Mouse (Mus musculus) neural tube, embryonic 11.5 days (tissue): ENCODE measurements around the gene Crtac1. TPM values are rescaled to one million over a fixed set of nuclear protein-coding genes. Genes with fewer than 3 reads are reported as not detected.

Experiments
- ATAC-seq: fragments of 200-750 bp; cut with Nextera tagmentation; 2 replicates; pipeline ENCODE4 v1.8.0; 2017; ENCODE audit warnings: moderate number of reproducible peaks, mild to moderate bottlenecking, moderate TSS enrichment, moderate library complexity; ENCODE audit not compliant: insufficient read depth, low FRiP score, low TSS enrichment
- DNase-seq: peaks from one replicate; pipeline ENCODE4 v3.0.0-alpha.2; 2015; ENCODE audit warnings: low spot score
- H3K27ac ChIP-seq: fragments of 300-500 bp; sonication (generic); 2 replicates; pipeline ENCODE4 v1.5.1; 2014; ENCODE audit warnings: low read depth, mild to moderate bottlenecking, low read length
- H3K27me3 ChIP-seq: fragments of 300-500 bp; sonication (generic); 2 replicates; pipeline ENCODE4 v1.6.1; 2014; ENCODE audit warnings: mild to moderate bottlenecking, low read length, mixed read lengths; ENCODE audit not compliant: control insufficient read depth, insufficient read depth
- H3K36me3 ChIP-seq: fragments of 300-500 bp; sonication (generic); 2 replicates; pipeline ENCODE4 v1.6.1; 2014; ENCODE audit warnings: mild to moderate bottlenecking, low read length, moderate library complexity, mixed read lengths; ENCODE audit not compliant: control insufficient read depth, insufficient read depth
- H3K4me1 ChIP-seq: fragments of 300-500 bp; sonication (generic); 2 replicates; pipeline ENCODE4 v1.6.1; 2014; ENCODE audit warnings: low read length, mixed read lengths; ENCODE audit not compliant: control insufficient read depth, insufficient read depth
- H3K4me2 ChIP-seq: fragments of 300-500 bp; sonication (generic); 2 replicates; pipeline ENCODE4 v1.6.1; 2014; ENCODE audit warnings: low read depth, mild to moderate bottlenecking, moderate library complexity
- H3K4me3 ChIP-seq: fragments of 300-500 bp; sonication (generic); 2 replicates; pipeline ENCODE4 v1.5.1; 2014; ENCODE audit warnings: low read depth, low read length
- H3K9ac ChIP-seq: fragments of 300-500 bp; sonication (generic); 2 replicates; pipeline ENCODE4 v1.6.1; 2014; ENCODE audit warnings: mild to moderate bottlenecking, low read length
- H3K9me3 ChIP-seq: fragments of 300-500 bp; sonication (generic); 2 replicates; pipeline ENCODE4 v1.6.1; 2016; ENCODE audit warnings: low read length; ENCODE audit not compliant: control insufficient read depth
- WGBS: fragments of 180-500 bp; shearing (Covaris S2); extraction: QIAGEN DNeasy Blood & Tissue Kit; methylation state at CpG from one replicate; pipeline ENCODE4 v1.1.7; 2014; 5-methylcytosine and 5-hydroxymethylcytosine counted together
- polyA plus RNA-seq: library from polyadenylated mRNA; unstranded; fragments of >200 nt; fragmentation: Nextera tagmentation; extraction: Ambion mirVana; gene quantifications from 2 replicates; pipeline ENCODE4 v1.2.1, GENCODE M21; 2014

The Crtac1 gene
- polyA plus RNA-seq, 1 experiment from 2014 or later, result 35.0 TPM

- 88% methylated on average over 6 of the region's 6 CpGs for WGBS
- Histone ChIP-seq H3K4me2 (no peak overlapping the region), H3K36me3 (no peaks in the 10 kb centered on the region), H3K4me3 (no peak overlapping the region), H3K27ac (no peak overlapping the region), H3K9ac (no peak overlapping the region), H3K9me3 (no peaks in the 10 kb centered on the region), H3K4me1 (no peaks in the 10 kb centered on the region), H3K27me3 (no peaks in the 10 kb centered on the region)
- DNase-seq (no peak), ATAC-seq (no peak)
Observed at GRCm38 (mm10) chr19:42277288-42277687, 154.3 kb downstream of the Crtac1 start.

- H3K4me1 ChIP-seq, result no peaks in the 10 kb centered on the region
- DNase-seq (peak; percentile 87), ATAC-seq (no peak)
- no peaks in the 10 kb centered on the region for H3K9me3 ChIP-seq
- no peak overlapping the region for H3K9ac ChIP-seq
- H3K27ac ChIP-seq, result no peak overlapping the region
- 45% methylated on average over 14 of the region's 14 CpGs for WGBS
- no peaks in the 10 kb centered on the region for H3K36me3 ChIP-seq
- no peak overlapping the region for H3K4me2 ChIP-seq
- H3K27me3 ChIP-seq, result no peaks in the 10 kb centered on the region
- no peak overlapping the region for H3K4me3 ChIP-seq
Observed at GRCm38 (mm10) chr19:42272003-42272963, 159.3 kb downstream of the Crtac1 start.

- H3K9me3 ChIP-seq, result no peaks in the 10 kb centered on the region
- H3K36me3 ChIP-seq, result no peaks in the 10 kb centered on the region
- H3K27me3 ChIP-seq, result no peaks in the 10 kb centered on the region
- ATAC-seq (no peak), DNase-seq (no peak)
- no peak overlapping the region for H3K27ac ChIP-seq
- WGBS, result 85% methylated on average over 7 of the region's 7 CpGs
- H3K4me3 ChIP-seq, result no peak overlapping the region
- H3K9ac ChIP-seq, result no peak overlapping the region
- no peaks in the 10 kb centered on the region for H3K4me1 ChIP-seq
- H3K4me2 ChIP-seq, result no peak overlapping the region
Observed at GRCm38 (mm10) chr19:42271182-42271581, 160.4 kb downstream of the Crtac1 start.

- H3K4me1 ChIP-seq, result no peaks in the 10 kb centered on the region
- H3K27ac ChIP-seq, result no peak overlapping the region
- ATAC-seq, result no peak
- no peak overlapping the region for H3K9ac ChIP-seq
- H3K36me3 ChIP-seq, result no peaks in the 10 kb centered on the region
- no peaks in the 10 kb centered on the region for H3K9me3 ChIP-seq
- WGBS, result 59% methylated on average over 6 of the region's 6 CpGs
- no peak overlapping the region for H3K4me2 ChIP-seq
- no peaks in the 10 kb centered on the region for H3K27me3 ChIP-seq
- DNase-seq, result no peak
- no peak overlapping the region for H3K4me3 ChIP-seq
Observed at GRCm38 (mm10) chr19:42270119-42270518, 161.5 kb downstream of the Crtac1 start.

- Histone ChIP-seq H3K4me2 (peak overlapping the region; percentile 29), H3K4me3 (no peak overlapping the region), H3K9me3 (no peaks in the 10 kb centered on the region), H3K9ac (no peak overlapping the region), H3K27me3 (no peaks in the 10 kb centered on the region), H3K36me3 (no peaks in the 10 kb centered on the region), H3K4me1 (no peaks in the 10 kb centered on the region), H3K27ac (no peak overlapping the region)
- DNase-seq, result peak; percentile 70
- ATAC-seq, result no peak
- 0% methylated on average over 18 of the region's 19 CpGs for WGBS
Observed at GRCm38 (mm10) chr19:42268337-42268736, 163.2 kb downstream of the Crtac1 start.

GRCm38 (mm10) chr19:42263524-42263923 lies 168.1 kb downstream of the Crtac1 start:
- Histone ChIP-seq H3K4me3 (no peak overlapping the region), H3K9ac (no peak overlapping the region), H3K9me3 (no peaks in the 10 kb centered on the region), H3K4me2 (no peak overlapping the region), H3K27ac (no peak overlapping the region), H3K27me3 (no peaks in the 10 kb centered on the region), H3K4me1 (no peaks in the 10 kb centered on the region), H3K36me3 (no peaks in the 10 kb centered on the region)
- no peak for DNase-seq
- WGBS, result 55% methylated on average over 3 of the region's 3 CpGs
- ATAC-seq, result no peak

- Histone ChIP-seq H3K9me3 (no peaks in the 10 kb centered on the region), H3K4me3 (no peak overlapping the region), H3K4me1 (no peaks in the 10 kb centered on the region), H3K36me3 (no peaks in the 10 kb centered on the region), H3K9ac (no peak overlapping the region), H3K4me2 (no peak overlapping the region), H3K27ac (no peak overlapping the region), H3K27me3 (no peaks in the 10 kb centered on the region)
- 87% methylated on average over 8 of the region's 8 CpGs for WGBS
- DNase-seq, result no peak
- ATAC-seq, result no peak
Observed at GRCm38 (mm10) chr19:42260486-42260885, 171.1 kb downstream of the Crtac1 start.

GRCm38 (mm10) chr19:42258596-42258995 lies 173.0 kb downstream of the Crtac1 start:
- Histone ChIP-seq H3K36me3 (no peaks in the 10 kb centered on the region), H3K9me3 (no peaks in the 10 kb centered on the region), H3K4me3 (no peak overlapping the region), H3K4me2 (no peak overlapping the region), H3K27ac (no peak overlapping the region), H3K27me3 (peaks cover 5% of the 10 kb centered on the region), H3K4me1 (no peaks in the 10 kb centered on the region), H3K9ac (no peak overlapping the region)
- DNase-seq (peak; percentile 0), ATAC-seq (no peak)
- WGBS, result 70% methylated on average over 5 of the region's 5 CpGs

- H3K27ac ChIP-seq, result no peak overlapping the region
- H3K9ac ChIP-seq, result no peak overlapping the region
- no peak overlapping the region for H3K4me3 ChIP-seq
- no peak overlapping the region for H3K4me2 ChIP-seq
- ATAC-seq (no peak), DNase-seq (no peak)
- H3K27me3 ChIP-seq, result peaks cover 5% of the 10 kb centered on the region
- H3K36me3 ChIP-seq, result no peaks in the 10 kb centered on the region
- no peaks in the 10 kb centered on the region for H3K9me3 ChIP-seq
- whole genome bisulfite sequencing, result 94% methylated on average over 3 of the region's 3 CpGs
- H3K4me1 ChIP-seq, result no peaks in the 10 kb centered on the region
Observed at GRCm38 (mm10) chr19:42258031-42258430, 173.6 kb downstream of the Crtac1 start.
